Mouse (Mus musculus) embryonic facial prominence, embryonic 14.5 days (tissue): ENCODE measurements around the gene Tmsb15b2. TPM values are rescaled to one million over a fixed set of nuclear protein-coding genes. Genes with fewer than 3 reads are reported as not detected.
A peak's percentile ranks its signal among the peaks of the same experiment; 100 is the strongest.
"Not testable (repeated sequence)": the region's sequence is repeated elsewhere in the genome, so short reads cannot be mapped to it uniquely, and the experiment has no call there.

Source experiments
- ATAC-seq: fragments of 200-750 bp; cut with Nextera tagmentation; 2 replicates; pipeline ENCODE4 v1.8.0; 2017; ENCODE audit warnings: low read depth, moderate number of reproducible peaks, moderate TSS enrichment
- DNase-seq: peaks from one replicate; pipeline ENCODE4 v3.0.0-alpha.2; 2015; ENCODE audit warnings: low spot score
- H3K27ac ChIP-seq: fragments of 300-500 bp; sonication (generic); replicated peaks from 2 replicates; pipeline ENCODE4 v1.5.1; 2014; ENCODE audit warnings: low read depth, mild to moderate bottlenecking, low read length, moderate library complexity
- H3K27me3 ChIP-seq: fragments of 300-500 bp; sonication (generic); replicated peaks from 2 replicates; pipeline ENCODE4 v1.6.1; 2014; ENCODE audit warnings: low read length; ENCODE audit not compliant: control insufficient read depth, insufficient read depth
- H3K36me3 ChIP-seq: fragments of 300-500 bp; sonication (generic); 2 replicates; pipeline ENCODE4 v1.6.1; 2014; ENCODE audit warnings: low read length, mixed read lengths; ENCODE audit not compliant: control insufficient read depth, insufficient read depth
- H3K4me1 ChIP-seq: fragments of 300-500 bp; sonication (generic); 2 replicates; pipeline ENCODE4 v1.6.1; 2014; ENCODE audit warnings: antibody characterized with exemption, low read length; ENCODE audit not compliant: control insufficient read depth, insufficient read depth
- H3K4me2 ChIP-seq: fragments of 300-500 bp; sonication (generic); 2 replicates; pipeline ENCODE4 v1.6.1; 2014; ENCODE audit warnings: low read depth, mild to moderate bottlenecking, low read length, moderate library complexity, mixed read lengths
- H3K4me3 ChIP-seq: fragments of 300-500 bp; sonication (generic); 2 replicates; pipeline ENCODE4 v1.5.1; 2014; ENCODE audit warnings: low read depth, mild to moderate bottlenecking, low read length
- H3K9ac ChIP-seq: fragments of 300-500 bp; sonication (generic); 2 replicates; pipeline ENCODE4 v1.6.1; 2014; ENCODE audit warnings: low read depth, mild to moderate bottlenecking, low read length, moderate library complexity, mixed read lengths
- H3K9me3 ChIP-seq: fragments of 300-500 bp; sonication (generic); 2 replicates; pipeline ENCODE4 v1.6.1; 2016; ENCODE audit warnings: low read length; ENCODE audit not compliant: control insufficient read depth
- WGBS: fragments of 180-500 bp; shearing (Covaris S2); extraction: QIAGEN DNeasy Blood & Tissue Kit; methylation state at CpG from one replicate; pipeline ENCODE4 v1.1.7; 2014; 5-methylcytosine and 5-hydroxymethylcytosine counted together
- polyA plus RNA-seq: library from polyadenylated mRNA; unstranded; fragments of >200 nt; fragmentation: Nextera tagmentation; extraction: Ambion mirVana; gene quantifications from 2 replicates; pipeline ENCODE4 v1.2.1, GENCODE M21; 2014

Tmsb15b2 gene
- polyA plus RNA-seq, 1 experiment from 2014 or later = 52.9 TPM

DNA sequence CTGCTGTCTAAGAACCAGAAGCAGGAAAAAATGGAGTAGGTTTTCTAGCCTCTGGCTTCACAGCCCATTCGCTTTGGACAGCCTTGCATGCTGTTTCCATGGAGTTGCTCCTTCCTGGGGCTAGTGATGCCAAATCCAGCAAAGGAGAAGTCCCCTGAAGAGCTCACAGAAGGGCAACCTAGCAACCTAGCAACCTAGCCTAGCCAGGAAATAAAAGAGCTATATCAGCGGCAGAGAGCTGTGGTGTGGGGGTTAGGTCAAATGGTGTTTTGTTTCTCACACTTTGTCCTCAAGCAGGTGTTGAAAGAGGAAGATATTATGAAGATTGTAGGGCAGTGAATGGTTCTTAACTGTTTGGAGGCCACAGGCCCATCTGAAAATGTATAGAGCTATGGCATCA, 16.0 kb upstream of the Tmsb15b2 start:
- no peak overlapping the region for H3K9ac ChIP-seq
- H3K4me1 ChIP-seq = no peaks in the 10 kb centered on the region
- H3K4me3 ChIP-seq = no peak overlapping the region
- H3K4me2 ChIP-seq = no peak overlapping the region
- peaks cover 9% of the 10 kb centered on the region for H3K27me3 ChIP-seq
- H3K27ac ChIP-seq = no peak overlapping the region
- 66% methylated on average over 2 of the region's 2 CpGs for WGBS
- H3K36me3 ChIP-seq = no peaks in the 10 kb centered on the region
- no peak for ATAC-seq
- no peak for DNase-seq
- no peaks in the 10 kb centered on the region for H3K9me3 ChIP-seq

DNA sequence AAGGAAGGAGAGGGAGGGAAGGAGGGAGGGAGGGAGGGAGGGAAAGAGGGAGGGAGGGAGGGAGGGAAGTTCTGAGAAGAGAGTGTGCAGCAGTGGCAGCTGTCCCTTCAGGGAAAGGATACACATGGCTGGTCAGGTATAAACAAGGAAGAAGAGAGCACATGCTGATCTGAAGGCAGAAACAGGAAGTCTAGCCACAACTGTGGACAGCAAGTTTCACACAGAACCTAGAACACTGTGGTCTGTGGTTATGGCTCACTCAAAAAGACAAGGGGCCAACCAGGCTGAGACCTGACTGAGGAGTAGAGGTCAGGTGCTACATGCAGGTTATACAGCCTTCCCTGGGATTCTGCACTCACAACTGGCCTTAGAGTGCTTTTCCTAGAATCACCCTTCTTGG, 10.7 kb upstream of the Tmsb15b2 start:
- DNase-seq (no peak), ATAC-seq (no peak)
- Histone ChIP-seq H3K27me3 (no peaks in the 10 kb centered on the region), H3K27ac (no peak overlapping the region), H3K4me2 (no peak overlapping the region), H3K9ac (no peak overlapping the region), H3K36me3 (no peaks in the 10 kb centered on the region), H3K4me1 (no peaks in the 10 kb centered on the region), H3K4me3 (no peak overlapping the region), H3K9me3 (no peaks in the 10 kb centered on the region)

DNA sequence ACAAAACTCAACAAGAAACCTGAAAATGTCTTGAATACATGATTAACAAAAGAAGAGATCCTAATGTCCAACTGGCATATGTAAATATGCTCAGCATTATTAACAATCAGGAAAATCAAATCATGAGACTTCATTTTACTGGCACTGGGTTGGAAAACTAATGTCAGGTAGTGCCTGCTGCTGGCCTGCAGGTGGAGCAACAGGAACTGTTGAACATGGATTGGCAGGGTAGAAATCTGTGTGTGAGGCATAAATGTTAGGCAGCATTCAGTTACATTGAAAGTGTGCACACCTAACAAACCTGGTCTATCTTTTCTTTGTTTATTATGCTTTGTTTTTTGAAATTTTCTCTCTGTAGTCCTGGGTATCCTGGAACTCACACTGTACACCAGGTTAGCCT, 3.3 kb upstream of the Tmsb15b2 start:
- no peak for ATAC-seq
- no peaks in the 10 kb centered on the region for H3K27me3 ChIP-seq
- H3K9me3 ChIP-seq = no peaks in the 10 kb centered on the region
- H3K4me2 ChIP-seq = no peak overlapping the region
- no peak for DNase-seq
- H3K36me3 ChIP-seq = no peaks in the 10 kb centered on the region
- H3K4me1 ChIP-seq = no peaks in the 10 kb centered on the region
- no peak overlapping the region for H3K4me3 ChIP-seq
- H3K9ac ChIP-seq = no peak overlapping the region
- H3K27ac ChIP-seq = no peak overlapping the region

DNA sequence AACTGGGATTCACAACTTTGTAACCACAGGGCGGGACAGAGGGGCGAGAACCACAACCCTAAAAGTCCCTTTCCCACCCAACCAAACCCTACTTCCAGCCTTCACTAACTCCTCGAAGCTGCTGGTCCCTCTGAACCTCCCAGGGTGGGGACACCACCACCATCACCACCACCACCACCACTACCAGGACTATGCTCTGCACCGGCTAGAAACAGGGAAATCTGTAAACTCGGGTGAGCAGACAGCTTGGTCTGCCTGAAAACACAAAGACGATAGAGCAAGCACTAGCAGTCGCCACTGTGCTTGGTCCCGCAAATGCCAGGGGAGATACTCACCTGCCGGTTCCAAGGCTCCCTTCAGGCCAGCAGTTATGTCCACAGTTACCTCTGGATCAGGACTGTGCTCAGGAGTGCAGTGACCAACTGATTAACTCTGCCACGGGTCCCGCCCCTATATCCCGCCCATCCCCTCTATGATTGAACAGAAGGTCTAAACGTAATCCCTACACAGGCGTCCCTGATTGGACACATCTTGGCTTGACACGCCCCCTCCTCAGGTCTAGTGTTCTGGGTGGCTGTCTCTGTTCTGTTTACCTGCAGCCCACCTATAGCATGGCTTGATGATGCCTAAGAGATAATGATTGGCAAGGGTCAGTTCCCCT, 1.3 kb upstream of the Tmsb15b2 start, which contains the start of the genes Tmsb15l and Tmsb15b1:
Tmsb15l (minus strand) TSS at position 446 of the 661 bp plus-strand sequence.
Tmsb15b1 (minus strand) TSS at position 451 of the 661 bp plus-strand sequence.
- DNase-seq (peak; percentile 93), ATAC-seq (peak; percentile 100)
- 29% methylated on average over 10 of the region's 15 CpGs for WGBS
- Histone ChIP-seq H3K4me2 (peak within 1 kb of the TSS; percentile 56), H3K9me3 (no peaks in the 10 kb centered on the region), H3K4me3 (peak within 1 kb of the TSS; percentile 41), H3K9ac (peak within 1 kb of the TSS; percentile 53), H3K27me3 (no peaks in the 10 kb centered on the region), H3K27ac (no peak within 1 kb of the TSS; the same call in 1 of the 2 replicates), H3K36me3 (no peaks in the 10 kb centered on the region), H3K4me1 (no peaks in the 10 kb centered on the region)

DNA sequence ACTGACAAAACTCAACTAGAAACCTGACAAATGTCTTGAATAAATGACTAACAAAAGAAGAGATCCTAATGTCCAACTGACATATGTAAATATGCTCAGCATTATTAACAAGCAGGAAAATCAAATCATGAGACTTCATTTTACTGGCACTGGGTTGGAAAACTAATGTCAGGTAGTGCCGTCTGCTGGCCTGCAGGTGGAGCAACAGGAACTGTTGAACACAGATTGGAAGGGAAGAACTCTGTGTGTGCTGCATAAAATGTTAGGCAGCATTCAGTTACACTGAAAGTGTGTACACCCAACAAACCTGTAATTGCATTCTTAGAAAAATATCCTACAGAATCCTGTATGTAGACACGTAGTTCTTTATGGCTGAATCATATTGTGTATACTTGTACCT, 15.6 kb downstream of the Tmsb15b2 start:
- no peak overlapping the region for H3K4me3 ChIP-seq
- WGBS = 27% methylated on average over 2 of the region's 2 CpGs
- DNase-seq (peak; percentile 7), ATAC-seq (no peak)
- no peaks in the 10 kb centered on the region for H3K36me3 ChIP-seq
- no peak overlapping the region for H3K27ac ChIP-seq
- no peaks in the 10 kb centered on the region for H3K4me1 ChIP-seq
- no peak overlapping the region for H3K4me2 ChIP-seq
- H3K9me3 ChIP-seq = no peaks in the 10 kb centered on the region
- no peak overlapping the region for H3K9ac ChIP-seq
- H3K27me3 ChIP-seq = no peaks in the 10 kb centered on the region

DNA sequence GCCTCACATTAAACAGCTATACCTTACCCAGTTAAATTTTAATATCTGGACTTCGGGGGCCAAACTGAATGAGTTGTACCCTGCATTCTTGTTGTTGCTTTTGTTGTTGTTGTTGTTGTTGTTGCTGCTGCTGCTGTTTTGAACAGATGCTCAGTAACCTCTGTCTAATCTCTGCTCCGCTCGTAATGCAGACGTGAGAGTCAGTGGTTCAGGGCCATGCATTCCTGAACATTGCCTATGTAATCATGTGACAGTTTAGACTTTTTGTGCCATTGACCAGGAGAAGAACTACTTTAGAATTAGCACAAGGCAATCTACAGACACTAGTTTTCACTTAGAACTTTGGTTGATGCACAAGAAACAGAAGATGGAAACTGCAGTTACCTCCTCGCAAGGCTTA, 17.0 kb downstream of the Tmsb15b2 start:
- not testable (repeated sequence) for H3K9ac ChIP-seq, H3K4me1 ChIP-seq, ATAC-seq, H3K27ac ChIP-seq, H3K36me3 ChIP-seq, H3K27me3 ChIP-seq, H3K9me3 ChIP-seq
- WGBS = 58% methylated on average over 5 of the region's 5 CpGs
- peak overlapping the region; percentile 38 for H3K4me3 ChIP-seq
- H3K4me2 ChIP-seq = peak overlapping the region; percentile 49
- DNase-seq = peak; percentile 0

DNA sequence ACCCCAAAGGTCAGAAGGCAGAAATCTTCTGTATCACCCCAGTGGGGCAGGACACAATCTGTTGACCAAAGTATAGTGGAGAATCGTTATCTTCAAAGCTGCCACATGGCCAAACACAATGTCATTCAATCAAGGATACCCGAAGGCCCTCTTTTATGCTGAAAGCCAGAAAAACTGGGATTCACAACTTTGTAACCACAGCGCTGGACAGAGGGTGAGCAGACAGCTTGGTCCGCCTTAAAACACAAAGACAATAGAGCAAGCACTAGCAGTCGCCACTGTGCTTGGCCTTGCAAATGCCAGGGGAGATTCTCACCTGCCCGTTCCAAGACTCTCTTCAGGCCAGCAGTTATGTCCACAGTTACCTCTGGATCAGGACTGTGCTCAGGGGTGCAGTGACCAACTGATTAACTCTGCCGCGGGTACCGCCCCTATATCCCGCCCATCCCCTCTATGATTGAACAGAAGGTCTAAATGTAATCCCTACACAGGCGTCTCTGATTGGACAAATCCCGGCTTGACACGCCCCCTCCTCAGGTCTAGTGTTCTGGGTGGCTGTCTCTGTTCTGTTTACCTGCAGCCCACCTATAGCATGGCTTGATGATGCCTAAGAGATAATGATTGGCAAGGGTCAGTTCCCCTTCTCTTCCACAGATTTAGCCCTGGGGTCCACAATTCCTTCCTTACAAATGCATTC, 17.6 kb downstream of the Tmsb15b2 start:
- 38% methylated on average over 13 of the region's 13 CpGs for WGBS
- H3K9ac ChIP-seq = peak overlapping the region; percentile 45; the same call in 1 of the 2 replicates
- not testable (repeated sequence) for H3K36me3 ChIP-seq, H3K27ac ChIP-seq, H3K27me3 ChIP-seq, H3K9me3 ChIP-seq, H3K4me1 ChIP-seq
- ATAC-seq = peak; percentile 100
- DNase-seq = peak; percentile 81
- peak overlapping the region; percentile 38 for H3K4me3 ChIP-seq
- peak overlapping the region; percentile 49 for H3K4me2 ChIP-seq

DNA sequence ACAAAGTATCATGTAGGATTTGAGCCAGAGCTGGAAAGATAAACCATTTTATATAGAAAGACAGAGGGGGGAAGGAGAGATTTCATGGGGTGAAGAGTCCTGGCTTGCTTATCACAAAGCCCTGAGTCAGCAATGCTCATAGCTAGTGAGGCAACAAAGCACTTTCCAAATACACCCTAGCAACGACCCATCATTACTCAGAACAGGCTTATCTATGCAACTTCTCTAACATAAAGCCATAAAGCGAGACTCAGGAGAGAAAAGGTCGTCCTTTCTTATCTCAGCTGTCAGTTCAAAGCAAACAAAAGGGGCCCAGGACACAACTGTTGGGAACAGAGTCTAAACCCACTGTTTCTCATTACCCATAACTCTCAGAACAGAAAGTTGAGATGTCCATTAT, 37.3 kb downstream of the Tmsb15b2 start:
- Histone ChIP-seq H3K4me2 (no peak overlapping the region), H3K9me3 (no peaks in the 10 kb centered on the region), H3K4me3 (no peak overlapping the region), H3K27me3 (no peaks in the 10 kb centered on the region), H3K4me1 (no peaks in the 10 kb centered on the region), H3K36me3 (no peaks in the 10 kb centered on the region), H3K27ac (no peak overlapping the region), H3K9ac (no peak overlapping the region)
- ATAC-seq (no peak), DNase-seq (no peak)
- 64% methylated on average over 3 of the region's 3 CpGs for WGBS

DNA sequence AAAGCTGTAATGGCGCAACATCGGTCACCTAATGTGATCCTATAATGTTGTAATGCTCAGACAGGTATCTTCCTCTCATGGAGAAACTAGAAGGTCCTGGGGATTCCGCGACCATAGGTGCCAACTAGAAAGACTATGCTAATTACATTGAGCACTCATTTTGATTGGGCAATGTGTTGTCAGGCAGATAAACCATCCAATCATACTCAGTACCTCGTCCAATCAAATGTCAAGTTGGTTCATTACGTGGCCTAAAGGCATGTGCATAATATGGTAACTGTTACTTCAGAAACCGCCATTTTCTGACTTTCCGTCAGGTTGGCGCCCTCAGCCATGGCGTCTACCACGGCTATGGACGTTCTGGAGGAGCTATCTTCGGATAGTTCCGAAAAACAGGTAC, 48.3 kb downstream of the Tmsb15b2 start, which contains the start of gene H2bfm:
H2bfm (plus strand) TSS at position 295 of the 400 bp plus-strand sequence.
- Histone ChIP-seq H3K4me2 (no peak within 1 kb of the TSS), H3K4me1 (no peaks in the 10 kb centered on the region), H3K36me3 (no peaks in the 10 kb centered on the region), H3K9me3 (peaks cover 12% of the 10 kb centered on the region; the same call in 1 of the 2 replicates), H3K27ac (no peak within 1 kb of the TSS), H3K4me3 (no peak within 1 kb of the TSS), H3K9ac (no peak within 1 kb of the TSS), H3K27me3 (no peaks in the 10 kb centered on the region)
- ATAC-seq (no peak), DNase-seq (no peak)
- 90% methylated on average over 14 of the region's 14 CpGs for WGBS
